Mouse (Mus musculus): ENCODE measurements around the gene Slc28a2. TPM values are rescaled to one million over a fixed set of nuclear protein-coding genes. Genes with fewer than 3 reads are reported as not detected.

Slc28a2 gene
- polyA plus RNA-seq (2012; rRNA removed), result 0.21 and 0.44 TPM in 2 replicates

DNA sequence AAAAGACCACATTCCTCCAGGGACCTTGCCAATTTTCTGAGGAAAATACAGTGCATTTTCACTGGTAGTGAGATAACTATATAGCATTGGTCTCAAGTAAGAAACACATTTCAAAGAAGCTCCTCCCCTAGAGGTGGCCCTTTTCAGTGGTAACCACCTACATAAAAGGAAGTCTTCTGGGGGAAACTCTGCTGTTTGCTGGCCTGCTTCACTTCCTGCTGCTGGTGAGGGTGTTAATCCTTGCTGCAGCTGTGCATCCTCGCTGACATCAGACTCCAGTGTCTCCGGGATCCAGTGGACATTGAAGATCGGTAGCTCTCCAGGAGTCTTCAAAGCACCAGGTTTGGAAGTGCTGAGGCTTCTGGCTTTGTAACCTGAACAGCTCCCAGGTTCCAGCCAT lies at the start of gene Slc28a2:
Gene Slc28a2 (plus strand): TSS at position 278 of the 400 bp plus-strand sequence.

DNA sequence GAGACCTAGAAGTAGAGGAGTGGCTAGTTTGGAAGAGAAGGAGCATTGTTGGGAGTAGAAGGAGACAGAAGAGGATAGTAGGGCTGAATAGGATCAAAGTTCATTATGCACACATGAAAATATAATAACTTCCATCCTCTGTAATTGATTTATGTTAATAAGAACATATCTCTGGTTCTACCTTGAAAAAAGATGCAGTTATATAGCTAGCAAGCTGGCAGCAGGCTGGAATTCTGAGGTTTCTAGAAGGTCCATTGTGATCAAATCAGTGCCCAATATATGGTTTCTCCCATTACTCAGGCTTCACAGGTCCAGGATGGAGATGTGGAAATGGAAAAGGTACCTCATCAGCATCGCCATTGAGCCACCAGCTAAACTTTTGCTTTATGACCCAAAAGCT lies 58.4 kb downstream of the Slc28a2 start, which contains the start of gene Gm14085:
Gene Gm14085 (plus strand): TSS at position 301 of the 400 bp plus-strand sequence.

Other genes starting within 250 kb of the Slc28a2 start
- 0.04 TPM in 1 of 2 replicates, not detected in the other for gene Patl2, start 240.3 kb upstream of the Slc28a2 start, polyA plus RNA-seq (2012; rRNA removed)
- gene Terb2, start 240.2 kb upstream of the Slc28a2 start, polyA plus RNA-seq (2012; rRNA removed), result not detected in 2 replicates
- gene Sord, start 191.7 kb upstream of the Slc28a2 start, polyA plus RNA-seq (2012; rRNA removed), result 14.4 and 15.3 TPM in 2 replicates
- gene Duox2, start 128.0 kb upstream of the Slc28a2 start, polyA plus RNA-seq (2012; rRNA removed), result 0.13 and 0.16 TPM in 2 replicates
- 0.33 and 0.47 TPM in 2 replicates for gene Duoxa2, start 127.6 kb upstream of the Slc28a2 start, polyA plus RNA-seq (2012; rRNA removed)
- gene Duoxa1, start 112.7 kb upstream of the Slc28a2 start, polyA plus RNA-seq (2012; rRNA removed), result 0.06 and 0.21 TPM in 2 replicates
- 0.17 and 0.19 TPM in 2 replicates for gene Duox1, start 110.8 kb upstream of the Slc28a2 start, polyA plus RNA-seq (2012; rRNA removed)
- 64.9 and 65.5 TPM in 2 replicates for gene Shf, start 57.3 kb upstream of the Slc28a2 start, polyA plus RNA-seq (2012; rRNA removed)
- 0.04 TPM in 1 of 2 replicates, not detected in the other for gene Gm14085, start 58.5 kb downstream of the Slc28a2 start, polyA plus RNA-seq (2012; rRNA removed)
- 42.5 and 45.0 TPM in 2 replicates for gene Gatm, start 184.8 kb downstream of the Slc28a2 start, polyA plus RNA-seq (2012; rRNA removed)
- 0.27 and 0.31 TPM in 2 replicates for gene AA467197, start 210.5 kb downstream of the Slc28a2 start, polyA plus RNA-seq (2012; rRNA removed)